Mouse (Mus musculus) right cerebral cortex, adult 2 months (tissue): ENCODE measurements around the gene Avl9.

Source experiments
- DNase-seq, 2 experiments: peaks; one replicate each; pipeline ENCODE4 v3.0.0; 2021 to 2022; ENCODE audit warnings: low spot score in 2 of 2

The Avl9 gene

DNA sequence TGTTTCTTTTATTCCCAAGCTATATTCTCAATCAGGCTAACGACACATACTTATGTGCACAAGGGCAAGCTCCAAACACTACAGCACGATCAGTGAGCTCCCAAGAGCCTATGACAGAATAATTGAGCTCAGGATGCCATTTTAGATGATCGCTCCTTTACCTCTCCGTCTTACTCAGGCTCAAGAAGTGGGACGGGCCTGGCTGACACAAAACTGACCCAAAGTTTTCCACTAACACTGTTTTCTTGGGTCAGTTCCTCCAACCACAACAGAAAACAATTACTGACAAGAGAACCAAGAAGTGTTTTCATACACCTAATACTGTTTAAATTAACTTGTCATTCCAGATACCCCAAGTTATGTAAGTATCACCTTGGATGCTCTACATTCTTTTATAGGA lies 80.1 kb downstream of the Avl9 start:
- no peak for DNase-seq

DNA sequence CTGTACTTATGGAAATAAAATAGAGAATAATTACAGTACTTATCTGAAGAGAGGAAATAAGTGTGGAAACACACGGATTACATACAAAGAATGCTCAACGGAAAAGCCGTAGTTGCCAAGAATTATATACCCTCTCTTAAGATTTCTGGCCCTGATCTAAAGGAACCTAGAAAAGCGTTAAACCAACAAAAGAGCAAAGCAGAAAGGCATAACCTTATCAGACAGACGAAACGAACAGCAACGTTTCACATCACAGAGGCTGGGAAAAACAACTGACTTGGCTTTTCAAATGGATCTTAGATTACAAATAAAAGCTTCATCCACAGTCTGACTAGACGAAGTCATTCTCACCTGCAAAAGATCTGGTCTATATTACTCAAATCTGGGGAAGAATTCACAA lies 81.5 kb downstream of the Avl9 start:
- DNase-seq: no peak

- peak in 1 of 2 experiments; percentile 18 for DNase-seq
Measured at GRCm38 (mm10) chr6:56796668-56797141, 82.0 kb downstream of the Avl9 start.

DNA sequence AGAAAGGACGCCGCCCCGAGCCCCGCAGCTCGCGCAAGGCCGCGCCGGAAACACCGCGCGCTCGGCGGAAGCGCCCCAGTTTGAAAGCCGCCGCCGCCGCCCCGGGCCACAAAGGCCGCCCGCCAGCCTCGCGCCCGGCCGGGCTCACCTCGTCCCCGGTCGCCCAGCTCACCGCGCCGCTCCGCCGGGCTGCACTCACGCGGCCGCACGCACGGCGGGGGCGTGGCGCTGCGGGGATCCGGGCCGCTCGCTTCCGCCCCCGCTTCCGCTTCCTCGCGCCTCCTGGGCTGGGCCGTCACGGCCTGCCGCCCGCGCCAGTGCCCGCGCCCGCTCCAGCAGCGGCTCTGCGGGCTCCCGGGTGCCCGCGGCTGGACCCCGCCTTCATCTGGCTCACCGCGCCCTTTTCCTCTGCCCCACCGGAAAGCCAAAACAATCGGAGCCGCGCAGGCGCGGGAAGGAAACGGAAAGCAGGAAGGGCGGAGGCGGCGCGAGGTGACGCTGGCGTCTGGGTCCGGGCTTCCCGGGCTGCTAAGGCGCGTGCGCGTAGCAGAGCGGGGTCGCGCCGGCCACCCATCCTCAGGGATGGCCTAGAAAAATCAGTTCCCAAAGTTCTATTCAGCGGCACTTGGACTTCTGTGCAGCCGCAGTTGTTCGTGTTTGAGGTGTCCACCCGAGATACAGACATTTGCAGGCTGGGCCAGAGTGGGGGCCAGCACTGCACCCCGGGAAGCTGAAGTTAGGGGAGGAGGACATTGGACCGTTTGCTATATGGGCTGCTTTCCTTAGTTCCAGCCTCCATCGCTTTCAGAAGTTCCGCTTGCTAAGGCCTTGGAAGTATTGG lies 82.8 kb downstream of the Avl9 start, which contains the start of gene Kbtbd2:
Kbtbd2 (minus strand) TSS at position 503 of the 841 bp plus-strand sequence.
- peak; percentile 93 to 95 for DNase-seq

DNA sequence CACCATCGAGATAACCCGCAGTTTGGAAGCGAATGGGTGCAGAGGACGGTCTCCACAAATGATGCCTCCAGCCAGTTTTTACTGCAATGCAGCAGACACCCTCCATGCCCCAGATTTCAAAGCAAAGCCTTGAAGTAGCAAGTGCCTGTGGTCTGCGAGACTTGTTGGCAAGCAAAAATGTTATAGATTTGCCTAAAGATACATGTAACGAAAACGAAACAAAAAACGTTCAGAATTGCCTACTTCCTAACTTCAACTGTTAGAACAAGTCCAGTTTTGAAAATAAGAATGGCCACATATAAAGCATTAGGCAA lies 83.4 kb downstream of the Avl9 start:
- DNase-seq: no peak

- DNase-seq: no peak
Measured at GRCm38 (mm10) chr6:56805026-56805425, 90.3 kb downstream of the Avl9 start.

DNA sequence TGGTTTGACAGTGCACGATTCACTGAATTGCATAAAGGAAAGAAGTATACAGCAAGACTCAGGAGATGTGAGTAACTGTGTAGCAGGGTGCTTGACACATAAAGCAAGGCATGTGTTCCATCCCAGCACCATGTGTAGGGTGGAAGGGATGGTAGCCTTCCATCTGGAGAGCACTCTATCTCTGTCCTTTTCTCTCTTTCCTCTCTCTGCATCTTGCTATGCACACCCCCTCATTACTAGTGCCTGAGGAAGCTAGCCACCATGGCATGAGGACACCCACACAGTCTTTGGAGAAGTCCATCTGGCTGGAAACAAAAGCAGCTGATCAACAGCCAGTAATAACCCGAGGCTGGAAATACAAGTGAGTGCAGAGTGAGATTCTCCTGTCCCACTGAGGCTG lies 91.5 kb downstream of the Avl9 start:
- peak; percentile 28 to 39 for DNase-seq

- peak; percentile 49 to 68 for DNase-seq
Measured at GRCm38 (mm10) chr6:56808656-56809055, 94.0 kb downstream of the Avl9 start.
